Mouse (Mus musculus): Measurements from ENCODE around the gene Map10. TPM values are rescaled to one million over a fixed set of nuclear protein-coding genes. Genes with fewer than 3 reads are reported as not detected.

Gene Map10
- polyA plus RNA-seq, 1 experiment from 2014 or later = 0.78 TPM

GRCm38 (mm10) chr8:125695951-125696350 lies 26.3 kb downstream of the Map10 start:
- Histone ChIP-seq H3K9ac (ENCODE audit: low read depth, low read length) (no peak overlapping the region), H3K4me1 (ENCODE audit: control insufficient read depth, low read depth, low read length) (no peaks in the 10 kb centered on the region), H3K9me3 (replicated peaks; ENCODE audit: control insufficient read depth, low read length) (no peaks in the 10 kb centered on the region), H3K4me2 (ENCODE audit: low read depth, low read length) (no peak overlapping the region), H3K4me3 (ENCODE audit: low read depth, low read length) (no peak overlapping the region), H3K27ac (ENCODE audit: low read length) (no peak overlapping the region), H3K36me3 (ENCODE audit: control insufficient read depth, insufficient read depth) (no peaks in the 10 kb centered on the region), H3K27me3 (ENCODE audit: control insufficient read depth, insufficient read depth, low read depth, low read length) (no peaks in the 10 kb centered on the region)
- ATAC-seq (ENCODE audit: low read depth) = no peak
- 72% methylated on average over 6 of the region's 6 CpGs for WGBS (ENCODE audit: insufficient replicate concordance)

GRCm38 (mm10) chr8:125699391-125700025 lies 29.9 kb downstream of the Map10 start:
- Histone ChIP-seq H3K4me3 (ENCODE audit: low read depth, low read length) (no peak overlapping the region), H3K36me3 (ENCODE audit: control insufficient read depth, insufficient read depth) (no peaks in the 10 kb centered on the region), H3K9me3 (replicated peaks; ENCODE audit: control insufficient read depth, low read length) (no peaks in the 10 kb centered on the region), H3K27me3 (ENCODE audit: control insufficient read depth, insufficient read depth, low read depth, low read length) (no peaks in the 10 kb centered on the region), H3K27ac (ENCODE audit: low read length) (no peak overlapping the region), H3K4me1 (ENCODE audit: control insufficient read depth, low read depth, low read length) (no peaks in the 10 kb centered on the region), H3K9ac (ENCODE audit: low read depth, low read length) (no peak overlapping the region), H3K4me2 (ENCODE audit: low read depth, low read length) (no peak overlapping the region)
- ATAC-seq (ENCODE audit: low read depth) = no peak
- WGBS (ENCODE audit: insufficient replicate concordance) = 55% methylated on average over 6 of the region's 6 CpGs

- WGBS (ENCODE audit: insufficient replicate concordance) = 61% methylated on average over 7 of the region's 7 CpGs
- no peaks in the 10 kb centered on the region for H3K36me3 ChIP-seq (ENCODE audit: control insufficient read depth, insufficient read depth)
- H3K4me2 ChIP-seq (ENCODE audit: low read depth, low read length) = no peak overlapping the region
- no peak overlapping the region for H3K4me3 ChIP-seq (ENCODE audit: low read depth, low read length)
- no peaks in the 10 kb centered on the region for H3K27me3 ChIP-seq (ENCODE audit: control insufficient read depth, insufficient read depth, low read depth, low read length)
- no peak overlapping the region for H3K27ac ChIP-seq (ENCODE audit: low read length)
- no peaks in the 10 kb centered on the region for H3K9me3 ChIP-seq (replicated peaks; ENCODE audit: control insufficient read depth, low read length)
- no peak overlapping the region for H3K9ac ChIP-seq (ENCODE audit: low read depth, low read length)
- no peak for ATAC-seq (ENCODE audit: low read depth)
- no peaks in the 10 kb centered on the region for H3K4me1 ChIP-seq (ENCODE audit: control insufficient read depth, low read depth, low read length)
These were observed 30.8 kb downstream of the Map10 start for GRCm38 (mm10) chr8:125700407-125700806.

DNA sequence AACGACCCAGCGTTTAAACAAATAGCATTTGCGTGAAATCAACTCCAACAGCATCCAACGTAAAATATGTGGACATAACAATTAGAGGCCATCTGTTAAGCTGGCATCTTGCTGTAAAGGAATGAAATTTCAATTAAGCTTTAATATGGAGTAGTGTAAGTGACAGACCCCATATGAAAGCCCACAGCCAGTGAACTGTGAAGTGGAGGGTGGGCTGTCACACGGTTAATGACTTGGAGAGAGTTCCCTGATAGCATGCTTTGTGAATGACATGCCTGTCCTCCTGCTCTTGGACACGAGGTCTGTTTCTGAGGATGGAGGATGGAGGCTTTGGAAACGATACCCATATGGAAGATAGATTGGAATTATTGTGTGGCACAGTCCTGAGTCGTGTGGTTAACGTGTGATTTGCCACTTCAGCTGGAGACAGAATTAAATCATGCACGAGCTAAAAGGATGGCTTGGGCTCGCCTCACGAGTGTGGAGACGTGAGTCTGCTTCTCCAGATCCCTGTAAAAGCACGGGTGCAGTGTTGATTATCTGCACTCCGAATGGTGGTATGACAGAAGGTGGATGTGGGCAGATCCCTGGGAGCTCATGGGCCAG lies 33.4 kb downstream of the Map10 start:
- no peaks in the 10 kb centered on the region for H3K27me3 ChIP-seq (ENCODE audit: control insufficient read depth, insufficient read depth, low read depth, low read length)
- H3K4me3 ChIP-seq (ENCODE audit: low read depth, low read length) = no peak overlapping the region
- H3K4me1 ChIP-seq (ENCODE audit: control insufficient read depth, low read depth, low read length) = no peaks in the 10 kb centered on the region
- no peak overlapping the region for H3K9ac ChIP-seq (ENCODE audit: low read depth, low read length)
- no peak for ATAC-seq (ENCODE audit: low read depth)
- H3K4me2 ChIP-seq (ENCODE audit: low read depth, low read length) = no peak overlapping the region
- H3K9me3 ChIP-seq (replicated peaks; ENCODE audit: control insufficient read depth, low read length) = no peaks in the 10 kb centered on the region
- no peak overlapping the region for H3K27ac ChIP-seq (ENCODE audit: low read length)
- no peaks in the 10 kb centered on the region for H3K36me3 ChIP-seq (ENCODE audit: control insufficient read depth, insufficient read depth)
- 68% methylated on average over 15 of the region's 15 CpGs for WGBS (ENCODE audit: insufficient replicate concordance)

DNA sequence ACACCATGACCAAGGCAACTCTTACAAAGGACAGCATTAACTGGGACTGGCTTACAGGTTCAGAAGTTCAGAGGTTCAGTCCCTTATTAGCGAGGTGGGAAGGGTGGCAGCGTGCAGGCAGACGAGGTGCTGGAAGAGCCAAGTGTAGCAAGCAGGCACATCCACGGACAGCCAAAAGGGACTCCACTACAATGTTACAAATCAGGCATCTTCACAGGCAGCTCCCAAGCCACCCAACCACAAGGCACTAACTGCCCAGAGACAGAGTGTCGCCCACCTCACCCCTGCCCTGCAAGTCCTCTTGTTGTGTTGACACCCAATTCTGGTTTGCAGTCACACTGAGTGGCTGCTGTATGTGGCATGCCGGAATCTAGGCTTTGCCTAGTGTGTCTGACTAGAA lies 34.8 kb downstream of the Map10 start:
- Histone ChIP-seq H3K9ac (ENCODE audit: low read depth, low read length) (no peak overlapping the region), H3K4me3 (ENCODE audit: low read depth, low read length) (no peak overlapping the region), H3K27me3 (ENCODE audit: control insufficient read depth, insufficient read depth, low read depth, low read length) (no peaks in the 10 kb centered on the region), H3K36me3 (ENCODE audit: control insufficient read depth, insufficient read depth) (no peaks in the 10 kb centered on the region), H3K27ac (ENCODE audit: low read length) (no peak overlapping the region), H3K9me3 (replicated peaks; ENCODE audit: control insufficient read depth, low read length) (no peaks in the 10 kb centered on the region), H3K4me2 (ENCODE audit: low read depth, low read length) (no peak overlapping the region), H3K4me1 (ENCODE audit: control insufficient read depth, low read depth, low read length) (no peaks in the 10 kb centered on the region)
- WGBS (ENCODE audit: insufficient replicate concordance) = 82% methylated on average over 6 of the region's 6 CpGs
- ATAC-seq (ENCODE audit: low read depth) = no peak

DNA sequence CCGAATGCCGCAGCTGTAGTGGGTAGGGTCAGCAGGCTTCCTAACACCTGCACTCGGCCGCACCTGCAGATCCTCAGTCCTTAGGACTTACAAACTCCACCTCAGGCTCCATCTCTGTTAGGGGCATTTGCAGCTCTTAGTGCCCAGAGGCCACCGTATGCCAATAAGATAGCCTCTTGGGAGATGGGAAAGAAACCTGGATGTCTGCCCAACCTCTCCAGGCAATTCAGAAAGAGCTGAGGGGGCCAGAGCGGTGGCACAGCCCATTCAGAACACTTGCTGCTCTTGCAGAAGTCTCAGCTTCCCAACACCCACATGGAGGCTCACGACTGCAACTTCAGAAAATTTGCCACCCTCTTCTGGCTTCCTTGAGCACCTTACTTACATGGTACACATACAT lies 36.2 kb downstream of the Map10 start:
- WGBS (ENCODE audit: insufficient replicate concordance) = 76% methylated on average over 7 of the region's 7 CpGs
- Histone ChIP-seq H3K4me1 (ENCODE audit: control insufficient read depth, low read depth, low read length) (no peaks in the 10 kb centered on the region; the same call in 1 of the 2 replicates), H3K36me3 (ENCODE audit: control insufficient read depth, insufficient read depth) (no peaks in the 10 kb centered on the region), H3K4me2 (ENCODE audit: low read depth, low read length) (no peak overlapping the region), H3K9ac (ENCODE audit: low read depth, low read length) (no peak overlapping the region), H3K27ac (ENCODE audit: low read length) (no peak overlapping the region), H3K4me3 (ENCODE audit: low read depth, low read length) (no peak overlapping the region), H3K27me3 (ENCODE audit: control insufficient read depth, insufficient read depth, low read depth, low read length) (no peaks in the 10 kb centered on the region), H3K9me3 (replicated peaks; ENCODE audit: control insufficient read depth, low read length) (no peaks in the 10 kb centered on the region)
- no peak for ATAC-seq (ENCODE audit: low read depth)

DNA sequence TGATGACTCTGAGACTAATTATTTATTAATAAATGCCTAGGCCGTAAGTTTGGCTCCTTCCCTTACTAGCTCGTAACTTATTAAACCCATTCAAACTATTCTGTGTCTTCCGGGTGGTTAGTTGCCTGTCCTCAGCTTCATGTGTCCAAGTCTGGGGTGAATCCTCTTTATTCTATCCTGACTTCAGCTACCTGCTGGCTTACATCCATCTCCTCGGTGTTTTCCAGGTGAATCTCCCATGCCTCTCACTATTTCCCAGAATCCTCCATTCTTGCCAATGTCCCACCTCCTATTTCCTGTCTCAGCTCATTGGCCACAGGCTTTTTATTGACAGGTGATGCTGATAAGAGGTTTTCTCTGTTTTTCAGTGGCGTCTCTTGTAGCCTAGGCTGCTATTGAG lies 39.6 kb downstream of the Map10 start:
- Histone ChIP-seq H3K4me2 (ENCODE audit: low read depth, low read length) (no peak overlapping the region), H3K4me3 (ENCODE audit: low read depth, low read length) (no peak overlapping the region), H3K9ac (ENCODE audit: low read depth, low read length) (no peak overlapping the region), H3K4me1 (ENCODE audit: control insufficient read depth, low read depth, low read length) (peaks cover 4% of the 10 kb centered on the region; the same call in 1 of the 2 replicates), H3K9me3 (replicated peaks; ENCODE audit: control insufficient read depth, low read length) (no peaks in the 10 kb centered on the region), H3K27ac (ENCODE audit: low read length) (no peak overlapping the region), H3K27me3 (ENCODE audit: control insufficient read depth, insufficient read depth, low read depth, low read length) (no peaks in the 10 kb centered on the region), H3K36me3 (ENCODE audit: control insufficient read depth, insufficient read depth) (no peaks in the 10 kb centered on the region)
- ATAC-seq (ENCODE audit: low read depth) = no peak
- WGBS (ENCODE audit: insufficient replicate concordance) = 76% methylated on average over 5 of the region's 5 CpGs

DNA sequence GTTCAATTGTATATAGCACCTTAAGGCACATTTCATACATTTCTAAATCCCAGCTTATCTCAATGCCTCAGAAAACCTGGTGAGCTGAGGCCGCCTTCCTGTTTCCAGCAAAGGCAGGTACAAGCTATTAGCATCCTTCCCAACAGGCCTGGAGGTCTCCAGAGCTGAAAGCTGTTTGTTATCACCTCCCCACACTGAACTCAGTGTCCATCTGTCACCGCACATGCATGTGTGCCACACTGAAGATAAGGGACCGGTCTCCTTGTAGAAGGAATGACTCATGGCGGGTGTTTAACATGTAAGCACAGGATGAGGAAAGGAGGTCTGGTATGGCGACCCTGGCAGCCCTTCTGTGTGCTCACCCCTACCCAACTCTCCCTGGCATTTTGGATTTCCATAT lies 41.9 kb downstream of the Map10 start:
- H3K27ac ChIP-seq (ENCODE audit: low read length) = peak overlapping the region; percentile 22; the same call in 1 of the 2 replicates

GRCm38 (mm10) chr8:125716211-125716610 lies 46.6 kb downstream of the Map10 start:
- no peak overlapping the region for H3K4me3 ChIP-seq (ENCODE audit: low read depth, low read length)
- no peak overlapping the region for H3K9ac ChIP-seq (ENCODE audit: low read depth, low read length)
- H3K36me3 ChIP-seq (ENCODE audit: control insufficient read depth, insufficient read depth) = no peaks in the 10 kb centered on the region
- WGBS (ENCODE audit: insufficient replicate concordance) = 43% methylated on average over 4 of the region's 4 CpGs
- H3K27me3 ChIP-seq (ENCODE audit: control insufficient read depth, insufficient read depth, low read depth, low read length) = no peaks in the 10 kb centered on the region
- peaks cover 2% of the 10 kb centered on the region; the same call in 1 of the 2 replicates for H3K4me1 ChIP-seq (ENCODE audit: control insufficient read depth, low read depth, low read length)
- no peak overlapping the region for H3K4me2 ChIP-seq (ENCODE audit: low read depth, low read length)
- H3K9me3 ChIP-seq (replicated peaks; ENCODE audit: control insufficient read depth, low read length) = no peaks in the 10 kb centered on the region
- no peak overlapping the region for H3K27ac ChIP-seq (ENCODE audit: low read length)
- ATAC-seq (ENCODE audit: low read depth) = no peak

More for the DNA sequence above, 41.9 kb downstream of the Map10 start:
- Histone ChIP-seq H3K27me3 (ENCODE audit: control insufficient read depth, insufficient read depth, low read depth, low read length) (no peaks in the 10 kb centered on the region), H3K9me3 (replicated peaks; ENCODE audit: control insufficient read depth, low read length) (no peaks in the 10 kb centered on the region), H3K4me3 (ENCODE audit: low read depth, low read length) (no peak overlapping the region), H3K36me3 (ENCODE audit: control insufficient read depth, insufficient read depth) (no peaks in the 10 kb centered on the region), H3K9ac (ENCODE audit: low read depth, low read length) (no peak overlapping the region), H3K4me1 (ENCODE audit: control insufficient read depth, low read depth, low read length) (peaks cover 4% of the 10 kb centered on the region; the same call in 1 of the 2 replicates), H3K4me2 (ENCODE audit: low read depth, low read length) (peak overlapping the region; percentile 6; the same call in 1 of the 2 replicates)
- 25% methylated on average over 5 of the region's 5 CpGs for WGBS (ENCODE audit: insufficient replicate concordance)
- ATAC-seq (ENCODE audit: low read depth) = peak; percentile 95

Measured in liver, embryonic 16.5 days (tissue).